14 mouse cellular contexts compared by ENCODE assay signal in the genomic region with DNA sequence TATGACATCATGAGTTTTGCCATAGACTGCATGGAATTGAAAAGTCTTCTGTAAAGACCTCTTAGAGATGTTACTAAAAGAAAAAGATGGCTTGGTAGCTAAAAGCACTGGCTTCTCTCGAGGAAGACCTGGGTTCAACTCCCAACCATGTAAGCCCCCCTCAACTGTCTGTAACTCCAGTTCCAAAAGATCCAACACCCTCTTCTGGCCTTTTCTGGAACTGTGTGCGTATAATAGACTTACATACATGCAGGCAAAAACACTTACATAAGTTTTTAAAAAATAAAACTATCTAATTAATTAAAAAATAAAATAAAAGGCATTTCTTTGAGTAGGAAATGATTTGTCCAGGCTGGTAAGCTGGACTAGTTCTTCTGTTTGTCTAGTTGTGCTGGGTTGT.
DNase-seq lines count a peak whose midpoint lies in the region; ATAC-seq and TF ChIP-seq lines count a peak whose summit lies in the region.
"Had no signal": no experiment of that assay in that cellular context is flagged by ENCODE, and none has a peak within 500 bp of the region (broad histone marks: within the 10 kb centered on the region; RNA-seq: fewer than 3 reads in every experiment).

No protein-coding gene starts in this region.

- H3K9ac ChIP-seq in kidney, embryonic 14.5 days (ENCODE audit: low read depth, low read length): no peak overlapping the region
- no peak overlapping the region for H3K9ac ChIP-seq in MEL (ENCODE audit: control insufficient read depth, low read depth, low read length, poor library complexity, severe bottlenecking)
- H3K9ac ChIP-seq in limb, embryonic 13.5 days: no peak overlapping the region

- no peak for TF ChIP-seq RAD21 in MEL (IDR thresholded peaks at IDR 0.05; ENCODE audit: low read depth, low read length)

- TF ChIP-seq CTCF in MEL (IDR thresholded peaks at IDR 0.05 in 2 of 3, conservative IDR thresholded peaks at IDR 0.05 in 1 of 3; ENCODE audit: control insufficient read depth in 1 of 3, insufficient read depth in 1 of 3, low read depth in 2 of 3, low read length in 3 of 3, poor library complexity in 1 of 3, severe bottlenecking in 1 of 3): no peak

- TF ChIP-seq POLR2A in MEL (IDR thresholded peaks at IDR 0.05; ENCODE audit: control insufficient read depth in 1 of 2, insufficient read depth in 1 of 2, low read depth in 1 of 2, low read length in 2 of 2, poor library complexity in 1 of 2): no peak

- WGBS in kidney, embryonic 14.5 days: 94% methylated on average over 2 of the region's 2 CpGs
- 93% methylated on average over 2 of the region's 2 CpGs for WGBS in limb, embryonic 13.5 days

- no peaks in the 10 kb centered on the region for H3K9me3 ChIP-seq in kidney, embryonic 14.5 days (ENCODE audit: control insufficient read depth, low read length)
- H3K9me3 ChIP-seq in MEL (replicated peaks; ENCODE audit: insufficient read depth, low read length): no peaks in the 10 kb centered on the region
- H3K9me3 ChIP-seq in limb, embryonic 13.5 days: no peaks in the 10 kb centered on the region

- DNase-seq in kidney, postnatal 14 days: no peak
- DNase-seq in 416B (ENCODE audit: low read depth) (peak; percentile 19), MEL (ENCODE audit: low read depth, low spot score) (peak; percentile 5)
- no peak for DNase-seq in ovary, adult 18-20 months (ENCODE audit: low spot score)
- no peak for DNase-seq in right cerebral cortex, adult 2 months (ENCODE audit: low spot score in 2 of 2)
- DNase-seq: cerebellum, adult 8-10 months; heart, postnatal 4 days; kidney, adult 18-20 months; thymus, postnatal 36 days had no signal

- peak overlapping the region; percentile 44; the same call in 1 of the 2 replicates for H3K27ac ChIP-seq in kidney, embryonic 14.5 days (ENCODE audit: low read depth, low read length)
- H3K27ac ChIP-seq in MEL (ENCODE audit: control insufficient read depth, low read depth, low read length): no peak overlapping the region
- H3K27ac ChIP-seq in limb, embryonic 13.5 days: peak overlapping the region; percentile 8; the same call in 1 of the 2 replicates

- H3K27me3 ChIP-seq in kidney, embryonic 14.5 days (ENCODE audit: control insufficient read depth, insufficient read depth, low read length): no peaks in the 10 kb centered on the region
- H3K27me3 ChIP-seq in MEL (ENCODE audit: control insufficient read depth in 1 of 2, insufficient read depth in 2 of 2, low read length in 2 of 2): no peaks in the 10 kb centered on the region
- H3K27me3 ChIP-seq in limb, embryonic 13.5 days: no peaks in the 10 kb centered on the region

- no peak for TF ChIP-seq EP300 in MEL (IDR thresholded peaks at IDR 0.05; ENCODE audit: low read depth in 1 of 2, low read length in 2 of 2)

- H3K4me3 ChIP-seq in kidney, embryonic 14.5 days (ENCODE audit: low read length): no peak overlapping the region
- H3K4me3 ChIP-seq in MEL (ENCODE audit: control insufficient read depth in 1 of 2, insufficient read depth in 1 of 2, low read depth in 2 of 2, low read length in 2 of 2): no peak overlapping the region
- no peak overlapping the region for H3K4me3 ChIP-seq in limb, embryonic 13.5 days

- H3K79me2 ChIP-seq in MEL (ENCODE audit: control insufficient read depth, insufficient read depth, low read length, poor library complexity): no peaks in the 10 kb centered on the region

- H3K4me1 ChIP-seq in kidney, embryonic 14.5 days (ENCODE audit: control insufficient read depth, insufficient read depth, low read length): peaks cover 37% of the 10 kb centered on the region
- no peaks in the 10 kb centered on the region for H3K4me1 ChIP-seq in MEL (ENCODE audit: control insufficient read depth in 1 of 2, insufficient read depth in 2 of 2, low read length in 2 of 2)
- H3K4me1 ChIP-seq in limb, embryonic 13.5 days: peaks cover 62% of the 10 kb centered on the region

- H3K36me3 ChIP-seq in kidney, embryonic 14.5 days (ENCODE audit: control insufficient read depth, insufficient read depth, low read length): no peaks in the 10 kb centered on the region
- no peaks in the 10 kb centered on the region for H3K36me3 ChIP-seq in MEL (ENCODE audit: control insufficient read depth in 1 of 2, insufficient read depth in 2 of 2, low read length in 2 of 2)
- no peaks in the 10 kb centered on the region for H3K36me3 ChIP-seq in limb, embryonic 13.5 days

- no peak for ATAC-seq in kidney, embryonic 14.5 days (ENCODE audit: low FRiP score, low TSS enrichment)
- no peak for ATAC-seq in limb, embryonic 13.5 days (ENCODE audit: low FRiP score, low read depth)
- ATAC-seq: forebrain, embryonic 16.5 days had no signal

- H3K4me2 ChIP-seq in kidney, embryonic 14.5 days (replicated peaks; ENCODE audit: low read depth, low read length): no peak overlapping the region
- H3K4me2 ChIP-seq in limb, embryonic 13.5 days (replicated peaks): no peak overlapping the region
- H3K4me2 ChIP-seq: liver, embryonic 11.5 days; midbrain, embryonic 11.5 days had no signal

TF ChIP-seq in MEL, 35 proteins besides CTCF, POLR2A, EP300 and RAD21:
- TF ChIP-seq BHLHE40 (IDR thresholded peaks at IDR 0.05; ENCODE audit: borderline replicate concordance, low read depth, low read length) (no peak), GABPA (IDR thresholded peaks at IDR 0.05; ENCODE audit: low read depth, low read length) (no peak), NELFE (IDR thresholded peaks at IDR 0.05; ENCODE audit: low read depth, low read length) (no peak), ETS1 (IDR thresholded peaks at IDR 0.05; ENCODE audit: low read depth, low read length) (no peak)

Comparison
In these comparisons a context has a peak if more than half of its experiments do, and no peak if none do; other contexts are left out.
1. DNase-seq: peak in 416B (single experiment) and MEL (single experiment); none in kidney, postnatal 14 days (single experiment), ovary, adult 18-20 months (single experiment) and right cerebral cortex, adult 2 months (0 of 2).